Mouse (Mus musculus): ENCODE results near the gene Olfr378.

Gene Olfr378

DNA sequence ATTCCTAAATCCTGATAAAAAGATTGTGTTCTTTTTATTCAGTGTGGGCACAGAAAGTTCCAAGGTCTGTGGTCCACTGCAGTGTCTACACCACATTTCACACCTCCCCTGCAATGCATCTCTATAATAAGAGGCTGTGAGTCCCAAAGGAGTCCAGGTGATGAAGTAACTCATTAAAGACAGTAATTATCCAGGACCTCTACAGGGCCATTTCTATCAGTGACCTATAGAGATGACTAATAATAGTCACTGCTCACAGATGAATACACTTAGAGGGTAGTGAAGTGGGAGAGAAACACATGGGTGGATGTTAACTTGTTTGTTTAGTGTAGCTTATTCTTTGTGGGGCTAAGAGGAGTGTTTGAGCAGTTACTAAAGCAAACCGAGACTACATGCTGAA lies at the start of gene Olfr378:
Gene Olfr378, minus strand, starts transcription at position 101 of the 400 bp plus-strand sequence.
- no peak for DNase-seq

DNA sequence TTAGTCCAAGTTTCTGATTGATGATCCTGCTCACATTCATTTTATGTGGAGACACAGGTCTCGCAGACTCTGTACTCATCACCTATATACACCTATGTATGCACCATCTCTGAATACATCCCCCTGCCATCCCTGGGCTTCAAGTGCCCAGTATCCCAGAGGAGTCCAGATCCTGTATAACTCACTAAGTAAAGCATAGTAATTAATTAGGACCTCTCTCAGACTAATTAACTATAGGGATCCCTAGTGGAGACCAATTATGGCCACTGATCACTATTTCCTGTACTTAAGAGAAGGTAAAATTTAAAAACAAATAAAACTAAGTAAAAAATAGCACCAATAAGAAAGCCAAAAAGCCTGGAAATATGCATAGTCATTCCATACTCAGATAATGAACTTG lies 29.1 kb upstream of the Olfr378 start, which contains the start of gene Olfr380:
Gene Olfr380, minus strand, starts transcription at position 101 of the 400 bp plus-strand sequence.
- no peak for DNase-seq

GRCm38 (mm10) chr11:73399514-73399913 lies 28.8 kb downstream of the Olfr378 start, which contains the start of gene Olfr1:
TSS of gene Olfr1 (minus strand) at chr11:73399614.
- DNase-seq = no peak

GRCm38 (mm10) chr11:73395374-73395773 lies 32.9 kb downstream of the Olfr378 start:
- DNase-seq = no peak

Data from kidney, adult 18-20 months (tissue).